Mouse (Mus musculus): Measurements from ENCODE around the gene Ank3.

DNA sequence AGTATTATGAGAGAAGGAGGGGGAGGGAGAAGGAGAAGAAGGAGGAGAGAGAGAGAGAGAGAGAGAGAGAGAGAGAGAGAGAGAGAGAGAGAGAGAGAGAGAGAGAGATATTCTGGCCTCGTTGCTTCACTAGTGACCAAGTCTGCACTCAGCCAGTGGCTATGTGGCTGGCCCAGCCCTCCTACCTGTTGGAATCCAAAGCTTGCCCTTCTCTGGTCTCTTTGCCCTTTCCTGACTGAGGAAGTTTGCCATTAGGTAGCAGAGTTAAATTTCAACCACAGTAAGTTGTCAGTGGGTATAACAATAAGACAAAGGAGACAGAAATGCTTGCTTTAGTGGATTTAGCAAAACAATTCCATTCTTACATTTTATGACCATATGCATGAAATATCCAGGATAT lies 154.5 kb downstream of the Ank3 start:
- TF ChIP-seq CTCF (IDR thresholded peaks at IDR 0.05; ENCODE audit: low read depth, low read length) = no peak
- TF ChIP-seq POLR2A (IDR thresholded peaks at IDR 0.05; ENCODE audit: extremely low read depth, insufficient read depth, low read length) = no peak

All from liver, adult 2 months (tissue).